Mouse (Mus musculus): ENCODE measurements around the gene Fam129c. TPM values are rescaled to one million over a fixed set of nuclear protein-coding genes. Genes with fewer than 3 reads are reported as not detected.

The Fam129c gene
- total RNA-seq, 2 experiments from 2014 or later: 0.57 to 1.3 TPM

DNA sequence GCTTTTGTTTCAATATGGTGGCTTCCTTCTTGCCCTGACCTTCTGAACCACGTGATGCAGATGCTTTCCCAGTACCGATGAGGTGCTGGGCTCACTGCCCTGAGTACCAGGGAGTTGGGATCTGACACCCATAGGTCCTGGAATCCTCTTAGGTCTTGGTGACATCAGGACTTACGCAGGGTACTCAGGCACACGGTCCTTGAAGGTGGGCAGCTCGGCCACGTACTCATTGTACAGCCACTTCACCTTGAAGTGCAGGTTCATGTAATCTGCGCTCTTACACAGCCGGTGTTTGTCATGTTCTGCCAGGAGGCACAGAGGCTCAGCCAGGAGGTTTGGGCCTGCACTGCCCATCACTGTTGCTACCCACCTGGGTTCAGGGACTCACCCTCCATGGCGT lies 48.1 kb downstream of the Fam129c start:
- no peak for DNase-seq (ENCODE audit: low spot score)

GRCm38 (mm10) chr8:71654600-71654999 lies 57.2 kb downstream of the Fam129c start:
- no peak for DNase-seq (ENCODE audit: low spot score)

Small RNAs within 50 kb of the gene (microRNA-seq; reads per million reads assigned to microRNA genes)
- gene Mir6769b: not detected

Other genes starting within 250 kb of the Fam129c start
- gene Use1, start 230.8 kb upstream of the Fam129c start, total RNA-seq (2021): 100 to 1,000 TPM; 100 to 109 TPM
- gene Ocel1, start 226.3 kb upstream of the Fam129c start, total RNA-seq (2021): 1 to 10 TPM; 6.1 to 6.2 TPM
- gene Nr2f6, start 215.7 kb upstream of the Fam129c start, total RNA-seq (2021): 10 to 100 TPM; 20.8 to 22.4 TPM
- 1 to 10 TPM; 4.7 to 6.9 TPM for gene Ushbp1, start 201.8 kb upstream of the Fam129c start, total RNA-seq (2021)
- 10 to 100 TPM; 63.4 to 71.9 TPM for gene Babam1, start 200.8 kb upstream of the Fam129c start, total RNA-seq (2021)
- gene Ankle1, start 191.6 kb upstream of the Fam129c start, total RNA-seq (2021): not detected
- 10 to 100 TPM; 22.4 to 28.0 TPM for gene Abhd8, start 134.0 kb upstream of the Fam129c start, total RNA-seq (2021)
- gene Mrpl34, start 132.7 kb upstream of the Fam129c start, total RNA-seq (2021): 10 to 100 TPM; 65.5 to 71.4 TPM
- 10 to 100 TPM; 28.4 to 31.7 TPM for gene Dda1, start 128.4 kb upstream of the Fam129c start, total RNA-seq (2021)
- gene Ano8, start 111.7 kb upstream of the Fam129c start, total RNA-seq (2021): 10 to 100 TPM; 14.6 to 16.0 TPM
- 10 to 100 TPM; 10.0 to 10.5 TPM for gene Gtpbp3, start 109.5 kb upstream of the Fam129c start, total RNA-seq (2021)
- gene Plvap, start 85.9 kb upstream of the Fam129c start, total RNA-seq (2021): 10 to 100 TPM; 11.1 to 12.0 TPM
- not detected for gene Ccdc194, start 71.9 kb upstream of the Fam129c start, total RNA-seq (2021)
- 1 to 10 TPM; 5.9 to 8.2 TPM for gene Bst2, start 60.2 kb upstream of the Fam129c start, total RNA-seq (2021)
- 10 to 100 TPM; 22.5 to 24.8 TPM for gene Mvb12a, start 54.7 kb upstream of the Fam129c start, total RNA-seq (2021)
- not detected for gene Tmem221, start 38.8 kb upstream of the Fam129c start, total RNA-seq (2021)
- gene Nxnl1, start 31.0 kb upstream of the Fam129c start, total RNA-seq (2021): not detected
- 10 to 100 TPM; 78.7 to 93.8 TPM for gene Slc27a1, start 28.8 kb upstream of the Fam129c start, total RNA-seq (2021)
- gene Pgls, start 5.5 kb upstream of the Fam129c start, total RNA-seq (2021): 10 to 100 TPM; 23.2 to 23.7 TPM
- gene Colgalt1, start 13.3 kb downstream of the Fam129c start, total RNA-seq (2021): 10 to 100 TPM; 37.3 to 37.4 TPM
- gene Unc13a, start 74.1 kb downstream of the Fam129c start, total RNA-seq (2021): not detected
- 1 to 10 TPM; 1.4 to 2.2 TPM for gene Jak3, start 78.6 kb downstream of the Fam129c start, total RNA-seq (2021)
- gene Insl3, start 91.6 kb downstream of the Fam129c start, total RNA-seq (2021): under 1 TPM; 0.78 TPM
- 1 to 10 TPM; 1.7 to 2.4 TPM for gene B3gnt3, start 104.1 kb downstream of the Fam129c start, total RNA-seq (2021)
- not detected for gene Fcho1, start 128.1 kb downstream of the Fam129c start, total RNA-seq (2021)

Data from gastrocnemius, adult 18-20 months (tissue).